Mouse (Mus musculus): ENCODE results near the gene Agbl4. TPM values are rescaled to one million over a fixed set of nuclear protein-coding genes. Genes with fewer than 3 reads are reported as not detected.

The Agbl4 gene
- polyA plus RNA-seq, 1 experiment from 2014 or later, result 0.21 TPM

DNA sequence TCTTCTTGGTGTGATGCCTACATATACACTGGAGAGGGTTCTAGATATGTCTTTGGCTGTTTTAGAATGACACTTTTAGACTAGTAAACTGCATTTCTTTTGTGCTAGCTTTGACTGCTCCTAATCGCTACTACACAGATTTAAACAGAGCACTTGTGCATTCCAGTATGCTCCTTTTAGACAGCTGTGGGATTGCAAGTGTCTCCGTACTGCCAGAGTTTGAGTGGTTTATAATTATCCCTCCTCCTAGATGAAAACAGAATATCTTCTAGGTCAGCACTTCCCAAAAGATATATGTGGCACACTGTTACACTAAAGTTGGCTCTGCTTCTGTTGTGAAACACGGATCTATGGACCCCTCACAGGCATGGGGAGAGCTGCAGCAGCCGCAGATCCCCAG, 935.4 kb downstream of the Agbl4 start:
- Histone ChIP-seq H3K4me2 (ENCODE audit: low read depth, low read length) (no peak overlapping the region), H3K4me1 (ENCODE audit: control insufficient read depth, insufficient read depth, low read length) (no peaks in the 10 kb centered on the region), H3K27me3 (ENCODE audit: control insufficient read depth, insufficient read depth, low read length) (no peaks in the 10 kb centered on the region), H3K36me3 (ENCODE audit: control insufficient read depth, insufficient read depth, low read length) (no peaks in the 10 kb centered on the region), H3K9ac (ENCODE audit: low read length) (no peak overlapping the region), H3K9me3 (replicated peaks; ENCODE audit: control insufficient read depth, low read length) (no peaks in the 10 kb centered on the region), H3K27ac (ENCODE audit: low read length) (no peak overlapping the region), H3K4me3 (replicated peaks; ENCODE audit: low read length) (no peak overlapping the region)
- ATAC-seq (ENCODE audit: insufficient read depth, low FRiP score), result no peak
- WGBS, result 60% methylated on average over 4 of the region's 4 CpGs

DNA sequence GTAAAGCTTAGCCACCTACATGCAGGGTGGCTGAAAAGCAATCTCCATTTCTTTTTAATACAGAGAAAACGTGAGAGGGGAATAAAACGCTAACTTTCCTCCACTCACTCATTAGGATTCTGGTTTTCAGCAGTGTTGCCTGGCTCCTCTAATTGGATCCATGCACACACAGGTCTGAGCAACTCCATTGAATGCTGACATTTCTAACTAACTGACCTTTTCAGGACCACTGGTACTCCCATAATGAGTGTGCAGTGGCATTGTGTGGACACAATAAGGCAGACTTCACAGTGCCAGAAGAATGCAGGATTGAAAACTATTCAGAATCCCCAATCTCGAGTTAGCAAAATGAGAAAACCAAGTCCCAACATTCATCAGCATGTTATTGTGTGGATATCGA, 952.5 kb downstream of the Agbl4 start:
- no peaks in the 10 kb centered on the region for H3K4me1 ChIP-seq (ENCODE audit: control insufficient read depth, insufficient read depth, low read length)
- no peaks in the 10 kb centered on the region for H3K27me3 ChIP-seq (ENCODE audit: control insufficient read depth, insufficient read depth, low read length)
- no peak overlapping the region for H3K9ac ChIP-seq (ENCODE audit: low read length)
- no peak for ATAC-seq (ENCODE audit: insufficient read depth, low FRiP score)
- no peak overlapping the region for H3K4me3 ChIP-seq (replicated peaks; ENCODE audit: low read length)
- 70% methylated on average over 4 of the region's 4 CpGs for WGBS
- no peak overlapping the region for H3K27ac ChIP-seq (ENCODE audit: low read length)
- no peaks in the 10 kb centered on the region for H3K9me3 ChIP-seq (replicated peaks; ENCODE audit: control insufficient read depth, low read length)
- no peak overlapping the region for H3K4me2 ChIP-seq (ENCODE audit: low read depth, low read length)
- no peaks in the 10 kb centered on the region for H3K36me3 ChIP-seq (ENCODE audit: control insufficient read depth, insufficient read depth, low read length)

DNA sequence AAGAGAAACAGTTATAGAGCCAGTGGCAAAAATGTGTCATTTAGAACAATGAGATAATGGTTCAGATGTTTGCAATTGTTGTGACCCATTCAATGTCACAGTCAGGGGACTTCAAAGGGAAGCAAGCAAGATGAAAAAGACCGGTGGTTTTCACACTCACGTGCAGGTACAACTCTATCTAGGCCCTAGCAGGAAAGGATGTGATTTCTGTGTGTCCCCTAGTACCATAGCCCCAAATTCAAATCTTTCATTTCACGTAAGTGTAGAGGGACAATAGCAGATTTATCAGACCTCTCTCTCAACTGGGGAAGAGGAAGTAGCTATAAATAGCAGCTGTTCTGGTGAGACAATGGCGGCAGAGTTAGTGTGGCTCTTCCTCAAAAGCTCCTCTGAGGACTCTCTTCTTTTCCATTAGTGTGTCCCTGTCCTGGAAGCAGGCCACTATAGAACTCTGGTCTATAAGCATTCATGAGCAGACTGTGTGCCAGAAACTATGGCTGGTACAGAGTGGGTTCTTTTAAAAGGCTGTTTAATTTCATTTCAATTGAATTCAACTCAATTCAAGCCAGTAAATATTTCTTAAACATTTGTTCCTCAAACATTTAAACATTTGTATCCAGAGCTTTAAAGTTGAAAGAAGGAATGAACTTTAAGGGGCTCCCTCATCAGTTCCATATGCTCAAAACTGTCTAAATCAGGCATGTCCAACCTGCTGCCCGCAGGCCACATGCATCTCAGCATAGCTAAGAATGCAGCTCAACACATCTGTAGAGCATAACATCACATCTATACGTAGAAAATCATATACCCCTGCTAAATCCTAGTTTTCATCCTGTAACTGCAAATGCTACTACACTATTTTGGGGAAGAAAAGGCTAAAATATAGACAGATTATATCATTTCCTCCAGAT, 953.4 kb downstream of the Agbl4 start:
- Histone ChIP-seq H3K4me3 (replicated peaks; ENCODE audit: low read length) (no peak overlapping the region), H3K9me3 (replicated peaks; ENCODE audit: control insufficient read depth, low read length) (no peaks in the 10 kb centered on the region), H3K27ac (ENCODE audit: low read length) (no peak overlapping the region), H3K36me3 (ENCODE audit: control insufficient read depth, insufficient read depth, low read length) (no peaks in the 10 kb centered on the region), H3K9ac (ENCODE audit: low read length) (no peak overlapping the region), H3K27me3 (ENCODE audit: control insufficient read depth, insufficient read depth, low read length) (no peaks in the 10 kb centered on the region), H3K4me1 (ENCODE audit: control insufficient read depth, insufficient read depth, low read length) (no peaks in the 10 kb centered on the region), H3K4me2 (ENCODE audit: low read depth, low read length) (no peak overlapping the region)
- WGBS, result 63% methylated on average over 6 of the region's 6 CpGs
- no peak for ATAC-seq (ENCODE audit: insufficient read depth, low FRiP score)

DNA sequence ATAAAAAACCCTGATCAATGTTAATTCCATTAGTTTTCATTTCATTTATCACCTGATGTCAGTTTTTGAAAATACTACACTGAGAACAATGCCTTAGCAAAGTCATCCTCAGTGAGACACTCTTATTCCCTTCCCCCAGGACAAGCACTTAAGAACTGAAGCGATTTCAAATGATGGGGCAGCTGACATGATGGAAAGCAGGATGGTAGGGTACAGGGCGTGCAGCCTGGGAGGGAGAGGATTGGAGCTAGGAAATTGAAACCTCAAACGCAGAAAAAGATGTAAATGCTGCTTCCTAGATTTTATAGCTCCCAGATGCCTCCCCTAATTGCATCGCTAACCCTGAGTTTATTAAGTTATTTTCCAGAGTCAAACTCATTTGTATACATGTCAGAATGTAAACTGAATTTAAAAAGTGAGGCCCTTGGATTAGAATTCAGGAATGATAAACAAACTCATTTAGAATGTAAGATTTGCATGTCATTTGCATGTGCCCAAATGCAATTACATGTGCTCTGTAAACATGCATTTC, 959.2 kb downstream of the Agbl4 start:
- Histone ChIP-seq H3K9ac (ENCODE audit: low read length) (no peak overlapping the region), H3K4me2 (ENCODE audit: low read depth, low read length) (no peak overlapping the region), H3K36me3 (ENCODE audit: control insufficient read depth, insufficient read depth, low read length) (no peaks in the 10 kb centered on the region), H3K4me1 (ENCODE audit: control insufficient read depth, insufficient read depth, low read length) (no peaks in the 10 kb centered on the region), H3K9me3 (replicated peaks; ENCODE audit: control insufficient read depth, low read length) (no peaks in the 10 kb centered on the region), H3K27ac (ENCODE audit: low read length) (no peak overlapping the region), H3K27me3 (ENCODE audit: control insufficient read depth, insufficient read depth, low read length) (no peaks in the 10 kb centered on the region), H3K4me3 (replicated peaks; ENCODE audit: low read length) (no peak overlapping the region)
- no peak for ATAC-seq (ENCODE audit: insufficient read depth, low FRiP score)
- 44% methylated on average over 4 of the region's 4 CpGs for WGBS

DNA sequence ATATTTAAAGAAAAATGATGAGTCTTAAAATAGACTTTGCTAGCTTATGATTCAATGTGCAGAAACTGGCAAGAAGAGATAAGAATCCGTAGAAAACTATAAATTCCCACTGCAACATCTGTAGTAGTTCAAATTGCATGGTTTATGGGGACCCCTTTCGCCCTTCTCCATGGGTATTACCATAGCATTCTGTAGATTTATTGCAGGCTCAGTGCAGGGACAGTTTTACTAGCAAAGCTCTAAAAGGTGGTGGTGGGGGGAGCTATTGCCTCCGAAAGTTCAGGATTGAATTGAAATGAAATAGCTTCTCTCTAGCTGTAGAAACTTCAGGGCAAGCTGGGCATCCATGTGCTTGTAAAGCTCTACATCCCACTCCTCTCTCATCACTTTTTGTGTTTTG, 959.7 kb downstream of the Agbl4 start:
- Histone ChIP-seq H3K27ac (ENCODE audit: low read length) (no peak overlapping the region), H3K4me3 (replicated peaks; ENCODE audit: low read length) (no peak overlapping the region), H3K27me3 (ENCODE audit: control insufficient read depth, insufficient read depth, low read length) (no peaks in the 10 kb centered on the region), H3K36me3 (ENCODE audit: control insufficient read depth, insufficient read depth, low read length) (no peaks in the 10 kb centered on the region), H3K4me1 (ENCODE audit: control insufficient read depth, insufficient read depth, low read length) (no peaks in the 10 kb centered on the region), H3K9me3 (replicated peaks; ENCODE audit: control insufficient read depth, low read length) (no peaks in the 10 kb centered on the region), H3K4me2 (ENCODE audit: low read depth, low read length) (no peak overlapping the region), H3K9ac (ENCODE audit: low read length) (no peak overlapping the region)
- WGBS, result 47% methylated on average over 3 of the region's 3 CpGs
- no peak for ATAC-seq (ENCODE audit: insufficient read depth, low FRiP score)

DNA sequence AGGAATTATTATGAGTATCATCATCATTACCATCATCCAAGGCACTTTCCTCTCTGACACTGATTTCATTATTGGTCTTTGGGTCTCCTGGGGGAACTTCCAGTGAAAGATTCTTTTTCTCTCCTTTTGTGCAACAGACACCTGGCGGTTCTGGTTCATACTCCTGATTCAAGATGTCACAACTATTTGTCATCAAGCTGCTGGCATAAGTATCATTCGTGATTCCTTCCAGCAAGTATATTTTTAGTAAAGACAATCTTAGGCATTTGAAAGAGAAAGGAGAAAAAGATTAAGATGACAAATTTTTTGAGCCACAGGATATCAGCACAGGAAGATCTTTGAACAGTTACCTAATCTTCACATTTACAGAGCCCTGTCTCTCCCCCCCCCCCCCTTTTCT, 966.7 kb downstream of the Agbl4 start:
- no peak overlapping the region for H3K27ac ChIP-seq (ENCODE audit: low read length)
- no peak overlapping the region for H3K4me2 ChIP-seq (ENCODE audit: low read depth, low read length)
- H3K27me3 ChIP-seq (ENCODE audit: control insufficient read depth, insufficient read depth, low read length), result no peaks in the 10 kb centered on the region
- no peaks in the 10 kb centered on the region for H3K9me3 ChIP-seq (replicated peaks; ENCODE audit: control insufficient read depth, low read length)
- no peaks in the 10 kb centered on the region for H3K36me3 ChIP-seq (ENCODE audit: control insufficient read depth, insufficient read depth, low read length)
- ATAC-seq (ENCODE audit: insufficient read depth, low FRiP score), result no peak
- no peak overlapping the region for H3K9ac ChIP-seq (ENCODE audit: low read length)
- 67% methylated on average over 2 of the region's 2 CpGs for WGBS
- H3K4me3 ChIP-seq (replicated peaks; ENCODE audit: low read length), result no peak overlapping the region
- H3K4me1 ChIP-seq (ENCODE audit: control insufficient read depth, insufficient read depth, low read length), result no peaks in the 10 kb centered on the region

DNA sequence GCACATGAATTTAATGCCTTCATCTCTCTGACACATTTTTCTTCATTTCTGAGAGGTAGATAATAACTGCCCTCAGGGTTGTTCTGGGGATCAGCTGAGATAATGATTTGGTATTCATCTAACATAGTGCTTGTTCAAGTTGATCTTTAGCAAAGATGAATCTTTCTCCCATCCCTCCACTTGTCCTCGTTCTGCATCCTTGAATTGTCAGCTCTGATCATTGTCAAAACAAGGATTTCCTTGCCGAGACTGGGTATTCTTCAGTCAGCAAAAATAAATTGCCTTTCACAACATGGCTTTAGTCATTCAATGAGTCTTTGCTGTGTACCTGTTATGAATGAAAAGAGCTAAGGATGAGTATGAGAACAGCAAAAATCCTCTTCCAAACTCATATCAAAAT, 970.3 kb downstream of the Agbl4 start:
- WGBS, result 71% methylated on average over 2 of the region's 2 CpGs
- Histone ChIP-seq H3K4me1 (ENCODE audit: control insufficient read depth, insufficient read depth, low read length) (no peaks in the 10 kb centered on the region), H3K4me2 (ENCODE audit: low read depth, low read length) (no peak overlapping the region), H3K9me3 (replicated peaks; ENCODE audit: control insufficient read depth, low read length) (no peaks in the 10 kb centered on the region), H3K4me3 (replicated peaks; ENCODE audit: low read length) (no peak overlapping the region), H3K36me3 (ENCODE audit: control insufficient read depth, insufficient read depth, low read length) (no peaks in the 10 kb centered on the region), H3K9ac (ENCODE audit: low read length) (no peak overlapping the region), H3K27ac (ENCODE audit: low read length) (no peak overlapping the region), H3K27me3 (ENCODE audit: control insufficient read depth, insufficient read depth, low read length) (no peaks in the 10 kb centered on the region)
- no peak for ATAC-seq (ENCODE audit: insufficient read depth, low FRiP score)

DNA sequence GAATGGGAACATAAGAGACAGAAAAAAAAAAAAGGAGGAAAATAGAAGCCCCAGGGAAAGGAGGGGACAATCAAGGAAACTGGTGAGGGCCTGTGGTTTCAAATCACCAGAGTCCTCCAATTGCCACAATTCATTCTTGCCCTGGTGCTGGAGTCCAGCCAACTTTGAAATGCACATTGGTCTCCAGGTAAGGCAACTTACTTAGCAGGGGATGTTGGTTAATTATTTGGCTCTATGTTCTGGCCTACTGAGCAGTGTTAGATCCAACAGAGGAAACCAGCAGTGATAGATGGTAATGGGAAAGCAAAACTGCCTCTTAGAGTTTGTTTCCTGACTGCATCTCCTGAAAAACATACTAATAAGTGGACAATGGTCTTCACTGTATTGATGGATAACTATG, 979.7 kb downstream of the Agbl4 start:
- no peak overlapping the region for H3K9ac ChIP-seq (ENCODE audit: low read length)
- no peak for ATAC-seq (ENCODE audit: insufficient read depth, low FRiP score)
- H3K27me3 ChIP-seq (ENCODE audit: control insufficient read depth, insufficient read depth, low read length), result no peaks in the 10 kb centered on the region
- no peaks in the 10 kb centered on the region for H3K4me1 ChIP-seq (ENCODE audit: control insufficient read depth, insufficient read depth, low read length)
- no peak overlapping the region for H3K4me3 ChIP-seq (replicated peaks; ENCODE audit: low read length)
- H3K9me3 ChIP-seq (replicated peaks; ENCODE audit: control insufficient read depth, low read length), result no peaks in the 10 kb centered on the region
- H3K36me3 ChIP-seq (ENCODE audit: control insufficient read depth, insufficient read depth, low read length), result no peaks in the 10 kb centered on the region
- no peak overlapping the region for H3K27ac ChIP-seq (ENCODE audit: low read length)
- H3K4me2 ChIP-seq (ENCODE audit: low read depth, low read length), result no peak overlapping the region

DNA sequence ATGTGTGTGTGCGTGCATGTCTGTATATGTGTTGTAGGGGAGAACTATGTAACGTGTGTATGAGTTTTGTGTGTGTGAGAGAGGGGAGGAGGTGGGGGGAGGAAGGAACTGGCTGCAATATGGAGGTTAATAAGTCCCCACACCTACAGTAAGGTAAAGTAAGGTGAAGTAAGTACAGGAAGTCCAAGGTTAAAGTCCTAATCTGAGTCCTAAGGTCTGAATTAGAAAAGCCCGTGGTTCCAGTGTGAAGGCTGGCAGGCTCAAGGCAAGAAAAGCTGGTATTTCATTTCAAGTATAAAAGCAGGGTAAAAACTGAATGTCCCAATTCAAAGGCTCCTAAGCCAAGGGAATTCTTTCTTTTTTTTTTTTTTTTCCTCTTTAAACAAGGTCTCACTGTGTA, 980.6 kb downstream of the Agbl4 start:
- Histone ChIP-seq H3K27me3 (ENCODE audit: control insufficient read depth, insufficient read depth, low read length) (no peaks in the 10 kb centered on the region), H3K27ac (ENCODE audit: low read length) (no peak overlapping the region), H3K36me3 (ENCODE audit: control insufficient read depth, insufficient read depth, low read length) (no peaks in the 10 kb centered on the region), H3K9ac (ENCODE audit: low read length) (no peak overlapping the region), H3K9me3 (replicated peaks; ENCODE audit: control insufficient read depth, low read length) (no peaks in the 10 kb centered on the region), H3K4me2 (ENCODE audit: low read depth, low read length) (no peak overlapping the region), H3K4me3 (replicated peaks; ENCODE audit: low read length) (no peak overlapping the region), H3K4me1 (ENCODE audit: control insufficient read depth, insufficient read depth, low read length) (no peaks in the 10 kb centered on the region)
- WGBS, result 88% methylated on average over 3 of the region's 3 CpGs
- no peak for ATAC-seq (ENCODE audit: insufficient read depth, low FRiP score)

Measured in stomach, embryonic 16.5 days (tissue).